Mouse (Mus musculus): ENCODE data around the gene Rpp25l. TPM values are rescaled to one million over a fixed set of nuclear protein-coding genes. Genes with fewer than 3 reads are reported as not detected.
A peak's percentile ranks its signal among the peaks of the same experiment; 100 is the strongest.

The Rpp25l gene
- polyA plus RNA-seq, 1 experiment from 2014 or later, result 65.2 TPM

GRCm38 (mm10) chr4:41759656-41760287 lies 46.4 kb upstream of the Rpp25l start:
- no peaks in the 10 kb centered on the region for H3K9me3 ChIP-seq (replicated peaks; ENCODE audit: low read length)
- peak overlapping the region; percentile 70 for H3K4me2 ChIP-seq (ENCODE audit: low read length)
- H3K4me1 ChIP-seq (replicated peaks; ENCODE audit: insufficient read depth, low read length), result peaks cover 36% of the 10 kb centered on the region
- peak overlapping the region; percentile 92 for H3K27ac ChIP-seq
- no peak for DNase-seq (ENCODE audit: low spot score)
- peak overlapping the region; percentile 41; the same call in 1 of the 2 replicates for H3K4me3 ChIP-seq (replicated peaks; ENCODE audit: low read depth, low read length)
- 28% methylated on average over 6 of the region's 6 CpGs for WGBS
- no peak for TF ChIP-seq CTCF (IDR thresholded peaks at IDR 0.05; ENCODE audit: low read depth)
- H3K9ac ChIP-seq (ENCODE audit: low read depth, low read length), result peak overlapping the region; percentile 51
- H3K27me3 ChIP-seq (ENCODE audit: insufficient read depth, low read length), result no peaks in the 10 kb centered on the region
- no peaks in the 10 kb centered on the region for H3K36me3 ChIP-seq (ENCODE audit: insufficient read depth, low read length)
- ATAC-seq (replicated peaks; ENCODE audit: low FRiP score, low read depth), result no peak

GRCm38 (mm10) chr4:41759206-41759605 lies 45.9 kb upstream of the Rpp25l start:
- DNase-seq (ENCODE audit: low spot score), result peak; percentile 42
- no peak overlapping the region for H3K9ac ChIP-seq (ENCODE audit: low read depth, low read length)
- WGBS, result 73% methylated on average over 9 of the region's 9 CpGs

GRCm38 (mm10) chr4:41758701-41759100 lies 45.4 kb upstream of the Rpp25l start:
- WGBS, result 86% methylated on average over 4 of the region's 4 CpGs
- H3K9me3 ChIP-seq (replicated peaks; ENCODE audit: low read length), result no peaks in the 10 kb centered on the region
- peaks cover 39% of the 10 kb centered on the region for H3K4me1 ChIP-seq (replicated peaks; ENCODE audit: insufficient read depth, low read length)
- H3K27me3 ChIP-seq (ENCODE audit: insufficient read depth, low read length), result no peaks in the 10 kb centered on the region
- DNase-seq (ENCODE audit: low spot score) (no peak), ATAC-seq (replicated peaks; ENCODE audit: low FRiP score, low read depth) (no peak)
- peak overlapping the region; percentile 44; the same call in 1 of the 2 replicates for H3K27ac ChIP-seq
- H3K9ac ChIP-seq (ENCODE audit: low read depth, low read length), result no peak overlapping the region
- TF ChIP-seq CTCF (IDR thresholded peaks at IDR 0.05; ENCODE audit: low read depth), result no peak
- no peak overlapping the region for H3K4me2 ChIP-seq (ENCODE audit: low read length)
- no peaks in the 10 kb centered on the region for H3K36me3 ChIP-seq (ENCODE audit: insufficient read depth, low read length)
- no peak overlapping the region for H3K4me3 ChIP-seq (replicated peaks; ENCODE audit: low read depth, low read length)

More at GRCm38 (mm10) chr4:41759206-41759605, 45.9 kb upstream of the Rpp25l start:
- no peaks in the 10 kb centered on the region for H3K27me3 ChIP-seq (ENCODE audit: insufficient read depth, low read length)
- no peaks in the 10 kb centered on the region for H3K9me3 ChIP-seq (replicated peaks; ENCODE audit: low read length)
- TF ChIP-seq CTCF (IDR thresholded peaks at IDR 0.05; ENCODE audit: low read depth), result no peak
- H3K4me3 ChIP-seq (replicated peaks; ENCODE audit: low read depth, low read length), result no peak overlapping the region
- H3K4me1 ChIP-seq (replicated peaks; ENCODE audit: insufficient read depth, low read length), result peaks cover 39% of the 10 kb centered on the region
- no peak overlapping the region for H3K4me2 ChIP-seq (ENCODE audit: low read length)
- peak overlapping the region; percentile 92 for H3K27ac ChIP-seq
- no peak for ATAC-seq (replicated peaks; ENCODE audit: low FRiP score, low read depth)
- no peaks in the 10 kb centered on the region for H3K36me3 ChIP-seq (ENCODE audit: insufficient read depth, low read length)

GRCm38 (mm10) chr4:41758021-41758420 lies 44.7 kb upstream of the Rpp25l start:
- ATAC-seq (replicated peaks; ENCODE audit: low FRiP score, low read depth), result no peak
- DNase-seq (ENCODE audit: low spot score), result peak; percentile 45
- WGBS, result 23% methylated on average over 11 of the region's 11 CpGs

GRCm38 (mm10) chr4:41757321-41757720 lies 44.0 kb upstream of the Rpp25l start:
- DNase-seq (ENCODE audit: low spot score) (no peak), ATAC-seq (replicated peaks; ENCODE audit: low FRiP score, low read depth) (no peak)
- no peak for TF ChIP-seq CTCF (IDR thresholded peaks at IDR 0.05; ENCODE audit: low read depth)
- no peak overlapping the region for H3K4me3 ChIP-seq (replicated peaks; ENCODE audit: low read depth, low read length)
- H3K27me3 ChIP-seq (ENCODE audit: insufficient read depth, low read length), result no peaks in the 10 kb centered on the region
- no peaks in the 10 kb centered on the region for H3K36me3 ChIP-seq (ENCODE audit: insufficient read depth, low read length)
- H3K9ac ChIP-seq (ENCODE audit: low read depth, low read length), result no peak overlapping the region
- no peak overlapping the region for H3K4me2 ChIP-seq (ENCODE audit: low read length)
- H3K27ac ChIP-seq, result no peak overlapping the region
- H3K9me3 ChIP-seq (replicated peaks; ENCODE audit: low read length), result no peaks in the 10 kb centered on the region
- WGBS, result 86% methylated on average over 13 of the region's 13 CpGs
- peaks cover 34% of the 10 kb centered on the region for H3K4me1 ChIP-seq (replicated peaks; ENCODE audit: insufficient read depth, low read length)

More at GRCm38 (mm10) chr4:41758021-41758420, 44.7 kb upstream of the Rpp25l start:
- H3K27ac ChIP-seq, result 0 out of 2 replicates have a peak overlapping the region, but pooled peaks have one; percentile 44
- no peak overlapping the region for H3K4me3 ChIP-seq (replicated peaks; ENCODE audit: low read depth, low read length)
- peaks cover 39% of the 10 kb centered on the region for H3K4me1 ChIP-seq (replicated peaks; ENCODE audit: insufficient read depth, low read length)
- no peak overlapping the region for H3K4me2 ChIP-seq (ENCODE audit: low read length)
- no peaks in the 10 kb centered on the region for H3K36me3 ChIP-seq (ENCODE audit: insufficient read depth, low read length)
- TF ChIP-seq CTCF (IDR thresholded peaks at IDR 0.05; ENCODE audit: low read depth), result no peak
- H3K9ac ChIP-seq (ENCODE audit: low read depth, low read length), result no peak overlapping the region
- no peaks in the 10 kb centered on the region for H3K9me3 ChIP-seq (replicated peaks; ENCODE audit: low read length)
- no peaks in the 10 kb centered on the region for H3K27me3 ChIP-seq (ENCODE audit: insufficient read depth, low read length)

GRCm38 (mm10) chr4:41756440-41756839 lies 43.1 kb upstream of the Rpp25l start:
- DNase-seq (ENCODE audit: low spot score) (no peak), ATAC-seq (replicated peaks; ENCODE audit: low FRiP score, low read depth) (no peak)
- Histone ChIP-seq H3K4me2 (ENCODE audit: low read length) (peak overlapping the region; percentile 87), H3K27me3 (ENCODE audit: insufficient read depth, low read length) (no peaks in the 10 kb centered on the region), H3K9me3 (replicated peaks; ENCODE audit: low read length) (no peaks in the 10 kb centered on the region), H3K36me3 (ENCODE audit: insufficient read depth, low read length) (no peaks in the 10 kb centered on the region), H3K4me1 (replicated peaks; ENCODE audit: insufficient read depth, low read length) (peaks cover 25% of the 10 kb centered on the region), H3K27ac (no peak overlapping the region), H3K9ac (ENCODE audit: low read depth, low read length) (peak overlapping the region; percentile 85; the same call in 1 of the 2 replicates), H3K4me3 (replicated peaks; ENCODE audit: low read depth, low read length) (peak overlapping the region; percentile 81)
- no peak for TF ChIP-seq CTCF (IDR thresholded peaks at IDR 0.05; ENCODE audit: low read depth)
- 77% methylated on average over 8 of the region's 8 CpGs for WGBS
